Comparison of ENCODE assay signal across 11 mouse cellular contexts in genomic region chr10:69785692-69786091, GRCm38 (mm10).
DNase-seq lines count a peak whose midpoint lies in the region; ATAC-seq and TF ChIP-seq lines count a peak whose summit lies in the region.
"Had no signal": no experiment of that assay in that cellular context is flagged by ENCODE, and none has a peak within 500 bp of the region (broad histone marks: within the 10 kb centered on the region; RNA-seq: fewer than 3 reads in every experiment).

No protein-coding gene starts in this region.

- H3K9ac ChIP-seq in kidney, embryonic 14.5 days (ENCODE audit: low read depth, low read length), result no peak overlapping the region
- H3K9ac ChIP-seq in embryonic facial prominence, embryonic 13.5 days, result no peak overlapping the region
- H3K9ac ChIP-seq in heart, embryonic 15.5 days, result peak overlapping the region; percentile 40
- no peak overlapping the region for H3K9ac ChIP-seq in liver, embryonic 14.5 days (replicated peaks)

- no peaks in the 10 kb centered on the region for H3K9me3 ChIP-seq in kidney, embryonic 14.5 days (ENCODE audit: control insufficient read depth, low read length)
- no peaks in the 10 kb centered on the region for H3K9me3 ChIP-seq in embryonic facial prominence, embryonic 13.5 days
- H3K9me3 ChIP-seq in heart, embryonic 15.5 days (replicated peaks), result no peaks in the 10 kb centered on the region
- H3K9me3 ChIP-seq in liver, embryonic 14.5 days (ENCODE audit: control insufficient read depth, low read length), result no peaks in the 10 kb centered on the region

- DNase-seq in kidney, adult 8-10 months, result no peak
- no peak for DNase-seq in liver, embryonic 14.5 days (ENCODE audit: low read depth in 3 of 3, low spot score in 3 of 3)
- no peak for DNase-seq in retina, postnatal 1 day
- DNase-seq in adipocyte (ENCODE audit: low spot score), result no peak
- DNase-seq: cerebellum, adult 8-10 months; kidney, adult 18-20 months; left cerebral cortex, postnatal 4 days had no signal

- H3K4me2 ChIP-seq in kidney, embryonic 14.5 days (replicated peaks; ENCODE audit: low read depth, low read length), result peak overlapping the region; percentile 22
- H3K4me2 ChIP-seq in embryonic facial prominence, embryonic 13.5 days, result peak overlapping the region; percentile 11; the same call in 1 of the 2 replicates
- H3K4me2 ChIP-seq in heart, embryonic 15.5 days, result peak overlapping the region; percentile 54
- H3K4me2 ChIP-seq in liver, embryonic 14.5 days (ENCODE audit: low read depth), result peak overlapping the region; percentile 37

- 67% methylated on average over 8 of the region's 8 CpGs for WGBS in kidney, embryonic 14.5 days
- WGBS in embryonic facial prominence, embryonic 13.5 days, result 56% methylated on average over 8 of the region's 8 CpGs
- WGBS in heart, embryonic 15.5 days, result 27% methylated on average over 8 of the region's 8 CpGs
- 66% methylated on average over 8 of the region's 8 CpGs for WGBS in liver, embryonic 14.5 days (ENCODE audit: insufficient replicate concordance)

- no peaks in the 10 kb centered on the region for H3K27me3 ChIP-seq in kidney, embryonic 14.5 days (ENCODE audit: control insufficient read depth, insufficient read depth, low read length)
- H3K27me3 ChIP-seq in embryonic facial prominence, embryonic 13.5 days, result peaks cover 9% of the 10 kb centered on the region; the same call in 1 of the 2 replicates
- H3K27me3 ChIP-seq in heart, embryonic 15.5 days, result no peaks in the 10 kb centered on the region
- no peaks in the 10 kb centered on the region for H3K27me3 ChIP-seq in liver, embryonic 14.5 days (ENCODE audit: control insufficient read depth, insufficient read depth, low read length)

- H3K36me3 ChIP-seq in kidney, embryonic 14.5 days (ENCODE audit: control insufficient read depth, insufficient read depth, low read length), result no peaks in the 10 kb centered on the region
- no peaks in the 10 kb centered on the region for H3K36me3 ChIP-seq in embryonic facial prominence, embryonic 13.5 days
- no peaks in the 10 kb centered on the region for H3K36me3 ChIP-seq in heart, embryonic 15.5 days
- no peaks in the 10 kb centered on the region for H3K36me3 ChIP-seq in liver, embryonic 14.5 days (replicated peaks; ENCODE audit: control insufficient read depth, insufficient read depth, low read depth)

- no peak overlapping the region for H3K4me3 ChIP-seq in kidney, embryonic 14.5 days (ENCODE audit: low read length)
- H3K4me3 ChIP-seq in embryonic facial prominence, embryonic 13.5 days, result no peak overlapping the region
- peak overlapping the region; percentile 46 for H3K4me3 ChIP-seq in heart, embryonic 15.5 days
- H3K4me3 ChIP-seq in liver, embryonic 14.5 days (ENCODE audit: insufficient read depth in 1 of 2, low read depth in 2 of 2, low read length in 2 of 2), result no peak overlapping the region

- no peak overlapping the region for H3K27ac ChIP-seq in kidney, embryonic 14.5 days (ENCODE audit: low read depth, low read length)
- H3K27ac ChIP-seq in embryonic facial prominence, embryonic 13.5 days, result no peak overlapping the region
- peak overlapping the region; percentile 87 for H3K27ac ChIP-seq in heart, embryonic 15.5 days
- H3K27ac ChIP-seq in liver, embryonic 14.5 days, result no peak overlapping the region

- TF ChIP-seq CTCF in liver, embryonic 14.5 days (IDR thresholded peaks at IDR 0.05; ENCODE audit: low read depth), result no peak

- no peak for TF ChIP-seq EP300 in liver, embryonic 14.5 days (IDR thresholded peaks at IDR 0.05; ENCODE audit: low read depth)

- H3K4me1 ChIP-seq in kidney, embryonic 14.5 days (ENCODE audit: control insufficient read depth, insufficient read depth, low read length), result 0 out of 2 replicates have a peak, but pooled peaks cover 12% of the 10 kb centered on the region
- H3K4me1 ChIP-seq in embryonic facial prominence, embryonic 13.5 days, result peaks cover 29% of the 10 kb centered on the region
- peaks cover 29% of the 10 kb centered on the region for H3K4me1 ChIP-seq in heart, embryonic 15.5 days (replicated peaks)
- H3K4me1 ChIP-seq in liver, embryonic 14.5 days (replicated peaks; ENCODE audit: control insufficient read depth in 2 of 2, insufficient read depth in 2 of 2, low read length in 1 of 2), result peaks cover 3 to 18% of the 10 kb centered on the region in 2 experiments; a peak in 3 of 4 replicates

- no peak for ATAC-seq in kidney, embryonic 14.5 days (ENCODE audit: low FRiP score, low TSS enrichment)
- ATAC-seq in embryonic facial prominence, embryonic 13.5 days (ENCODE audit: insufficient number of reproducible peaks, insufficient read depth, low FRiP score, low TSS enrichment, low read depth), result no peak
- no peak; the same call in 1 of the 2 replicates for ATAC-seq in heart, embryonic 15.5 days (replicated peaks; ENCODE audit: insufficient number of reproducible peaks, insufficient read depth, low FRiP score, low read depth)
- no peak for ATAC-seq in liver, embryonic 14.5 days (ENCODE audit: insufficient read depth)
- ATAC-seq: forebrain, embryonic 14.5 days had no signal
